In the genomic region with DNA sequence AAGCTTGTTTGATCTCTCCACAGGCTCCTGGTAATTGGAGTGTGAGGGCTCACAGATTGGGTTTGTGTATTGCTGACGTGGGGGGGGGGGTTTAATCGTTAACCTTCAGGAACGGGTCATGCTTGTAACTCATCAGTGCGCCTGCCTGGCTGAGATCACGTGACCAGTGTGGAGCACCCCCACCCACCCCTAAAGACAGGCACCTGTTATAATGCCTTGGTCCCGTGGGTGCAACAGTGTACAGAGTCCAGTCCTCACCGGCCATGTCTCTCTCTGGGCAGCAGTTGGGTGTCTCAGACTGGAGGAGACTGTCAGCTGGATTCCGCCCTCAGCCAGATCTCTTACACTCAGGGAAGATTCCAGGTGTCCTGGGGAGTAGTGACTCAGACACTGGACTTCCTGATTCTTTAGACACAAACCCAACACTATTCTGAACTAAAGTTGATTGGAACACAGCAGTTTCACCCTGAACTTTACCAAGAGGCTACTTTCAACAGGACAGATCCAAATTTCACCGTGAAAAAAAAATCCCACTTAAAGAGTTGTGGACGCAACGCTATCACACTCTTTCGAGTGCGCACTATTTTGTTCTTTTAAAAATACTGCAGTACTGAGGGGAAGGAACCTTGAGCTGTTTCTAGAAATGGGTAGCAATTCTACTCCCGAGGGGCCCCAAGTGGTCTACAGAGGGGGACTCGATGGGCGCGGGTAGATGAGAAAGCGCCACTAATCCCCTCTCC, we compare ENCODE assay signal across 9 mouse cellular contexts. TPM values are rescaled to one million over a fixed set of nuclear protein-coding genes. Genes with fewer than 3 reads are reported as not detected.
DNase-seq lines count a peak whose midpoint lies in the region; ATAC-seq and TF ChIP-seq lines count a peak whose summit lies in the region.
"Had no signal": no experiment of that assay in that cellular context is flagged by ENCODE, and none has a peak within 500 bp of the region (broad histone marks: within the 10 kb centered on the region; RNA-seq: fewer than 3 reads in every experiment).

No protein-coding gene starts in this region.

- peak overlapping the region; percentile 99 for H3K4me2 ChIP-seq in embryonic facial prominence, embryonic 11.5 days (ENCODE audit: low read depth, low read length)
- H3K4me2 ChIP-seq in liver, postnatal 0 days (ENCODE audit: low read depth, low read length), result peak overlapping the region; percentile 63

- H3K4me1 ChIP-seq in embryonic facial prominence, embryonic 11.5 days (ENCODE audit: control insufficient read depth, insufficient read depth, low read length), result peaks cover 6% of the 10 kb centered on the region
- peaks cover 3% of the 10 kb centered on the region; the same call in 1 of the 2 replicates for H3K4me1 ChIP-seq in liver, postnatal 0 days (ENCODE audit: insufficient read depth)

- no peak for TF ChIP-seq CTCF in liver, postnatal 0 days (IDR thresholded peaks at IDR 0.05; ENCODE audit: low read depth)

- TF ChIP-seq EP300 in liver, postnatal 0 days (IDR thresholded peaks at IDR 0.05; ENCODE audit: low read depth), result peak; percentile 35; the same call in 1 of the 2 replicates

- H3K9me3 ChIP-seq in embryonic facial prominence, embryonic 11.5 days (replicated peaks; ENCODE audit: control insufficient read depth, low read length), result no peaks in the 10 kb centered on the region
- no peaks in the 10 kb centered on the region for H3K9me3 ChIP-seq in liver, postnatal 0 days (ENCODE audit: low read length)

- peak; percentile 31 to 50 for DNase-seq in left cerebral cortex, adult 18-20 months (ENCODE audit: low spot score in 2 of 2)
- DNase-seq in left cerebral cortex, postnatal 4 days, result no peak
- DNase-seq in embryonic facial prominence, embryonic 11.5 days (ENCODE audit: low spot score), result peak; percentile 27
- peak; percentile 92 for DNase-seq in kidney, adult 11 months
- DNase-seq in liver, postnatal 0 days, result peak; percentile 79
- DNase-seq in spleen, adult 12 weeks (ENCODE audit: low spot score), result no peak
- DNase-seq in urinary bladder, adult 18-20 months (ENCODE audit: low spot score in 2 of 2), result no peak

- peaks cover 32% of the 10 kb centered on the region for H3K27me3 ChIP-seq in embryonic facial prominence, embryonic 11.5 days (ENCODE audit: control insufficient read depth, insufficient read depth, low read length)
- peaks cover 30% of the 10 kb centered on the region for H3K27me3 ChIP-seq in liver, postnatal 0 days (ENCODE audit: insufficient read depth, low read length)

- intact Hi-C loops in left cerebral cortex, postnatal 4 days (cut with DNase I), result loop anchor here (5.0 kb wide), 1 partner anchor 85 kb away; no protein-coding TSS in a partner anchor

- 2% methylated on average over 18 of the region's 18 CpGs for WGBS in embryonic facial prominence, embryonic 11.5 days
- 3% methylated on average over 18 of the region's 18 CpGs for WGBS in liver, postnatal 0 days (ENCODE audit: insufficient replicate concordance)

- no peak for ATAC-seq in embryonic facial prominence, embryonic 11.5 days (replicated peaks; ENCODE audit: insufficient number of reproducible peaks, low FRiP score, low TSS enrichment, low read depth)
- ATAC-seq in liver, postnatal 0 days, result peak; percentile 78
- ATAC-seq in monocyte, adult 5-6 weeks (replicated peaks; ENCODE audit: insufficient number of reproducible peaks, low FRiP score, low TSS enrichment, poor library complexity, severe bottlenecking), result no peak

- H3K4me3 ChIP-seq in embryonic facial prominence, embryonic 11.5 days (ENCODE audit: low read depth, low read length), result peak overlapping the region; percentile 63
- peak overlapping the region; percentile 62 for H3K4me3 ChIP-seq in liver, postnatal 0 days (ENCODE audit: low read depth, low read length)

- H3K9ac ChIP-seq in embryonic facial prominence, embryonic 11.5 days (replicated peaks; ENCODE audit: low read length), result no peak overlapping the region
- peak overlapping the region; percentile 79 for H3K9ac ChIP-seq in liver, postnatal 0 days (replicated peaks)

- no peaks in the 10 kb centered on the region for H3K36me3 ChIP-seq in embryonic facial prominence, embryonic 11.5 days (replicated peaks; ENCODE audit: control insufficient read depth, insufficient read depth, low read depth, low read length)
- no peaks in the 10 kb centered on the region for H3K36me3 ChIP-seq in liver, postnatal 0 days (replicated peaks; ENCODE audit: insufficient read depth, low read length)

- H3K27ac ChIP-seq in embryonic facial prominence, embryonic 11.5 days (replicated peaks; ENCODE audit: low read depth, low read length), result no peak overlapping the region
- peak overlapping the region; percentile 90 for H3K27ac ChIP-seq in liver, postnatal 0 days (ENCODE audit: low read depth)
- H3K27ac ChIP-seq: macrophage had no signal

RNA-seq across cellular contexts. Expression of a gene that starts 1.6 kb away (rescaled TPM):
- 10 to 100 TPM; 68.0 to 88.0 TPM for total RNA-seq in left cerebral cortex, adult 18-20 months (2021)
- 10 to 100 TPM in 1 of 2 experiments, 1 to 10 TPM in 1; 9.4 to 13.1 TPM for total RNA-seq in left cerebral cortex, postnatal 4 days (2021)
- polyA plus RNA-seq in embryonic facial prominence, embryonic 11.5 days (2014; fragmentation: Nextera tagmentation; extraction: Ambion mirVana), result 1.1 TPM in 2 replicates
- 2.4 and 3.4 TPM in 2 replicates for polyA plus RNA-seq in liver, postnatal 0 days (2015; fragmentation: Nextera tagmentation; extraction: Ambion mirVana)
- not detected in 3 replicates for total RNA-seq in monocyte, adult 5-6 weeks (2017)
- polyA plus RNA-seq: macrophage had no signal

Comparison
In these comparisons a context has a peak if more than half of its experiments do, and no peak if none do; other contexts are left out.
1. DNase-seq: peak in left cerebral cortex, adult 18-20 months (2 of 2), embryonic facial prominence, embryonic 11.5 days (single experiment), kidney, adult 11 months (single experiment) and liver, postnatal 0 days (single experiment); none in left cerebral cortex, postnatal 4 days (single experiment), spleen, adult 12 weeks (single experiment) and urinary bladder, adult 18-20 months (0 of 2).
2. RNA of a gene that starts 1.6 kb away (total RNA-seq): 68.0 to 88.0 TPM in left cerebral cortex, adult 18-20 months and 9.4 to 13.1 TPM in left cerebral cortex, postnatal 4 days; not detected in monocyte, adult 5-6 weeks; every median in the first group is over 10 times any median in the second.